Mouse (Mus musculus): Measurements from ENCODE around the gene Bloc1s4. TPM values are rescaled to one million over a fixed set of nuclear protein-coding genes. Genes with fewer than 3 reads are reported as not detected.

Bloc1s4 gene
- polyA plus RNA-seq, 1 experiment from 2014 or later: 24.9 TPM

GRCm38 (mm10) chr5:36722415-36722856 is 26.0 kb downstream of the Bloc1s4 start:
- no peaks in the 10 kb centered on the region for H3K27me3 ChIP-seq (ENCODE audit: insufficient read depth, low read length)
- no peak overlapping the region for H3K4me3 ChIP-seq (ENCODE audit: low read length)
- peaks cover 8% of the 10 kb centered on the region for H3K4me1 ChIP-seq (ENCODE audit: insufficient read depth, low read length)
- 65% methylated on average over 6 of the region's 6 CpGs for WGBS
- H3K9ac ChIP-seq (replicated peaks; ENCODE audit: low read length): no peak overlapping the region
- H3K36me3 ChIP-seq (ENCODE audit: insufficient read depth, low read length): no peaks in the 10 kb centered on the region
- ATAC-seq (ENCODE audit: low FRiP score, low TSS enrichment): no peak
- H3K4me2 ChIP-seq (replicated peaks; ENCODE audit: low read depth, low read length): no peak overlapping the region
- no peaks in the 10 kb centered on the region for H3K9me3 ChIP-seq (ENCODE audit: low read length)
- no peak overlapping the region for H3K27ac ChIP-seq (ENCODE audit: low read length)

GRCm38 (mm10) chr5:36720710-36721375 is 27.6 kb downstream of the Bloc1s4 start:
- no peak for ATAC-seq (ENCODE audit: low FRiP score, low TSS enrichment)
- H3K4me1 ChIP-seq (ENCODE audit: insufficient read depth, low read length): peaks cover 1% of the 10 kb centered on the region; the same call in 1 of the 2 replicates

DNA sequence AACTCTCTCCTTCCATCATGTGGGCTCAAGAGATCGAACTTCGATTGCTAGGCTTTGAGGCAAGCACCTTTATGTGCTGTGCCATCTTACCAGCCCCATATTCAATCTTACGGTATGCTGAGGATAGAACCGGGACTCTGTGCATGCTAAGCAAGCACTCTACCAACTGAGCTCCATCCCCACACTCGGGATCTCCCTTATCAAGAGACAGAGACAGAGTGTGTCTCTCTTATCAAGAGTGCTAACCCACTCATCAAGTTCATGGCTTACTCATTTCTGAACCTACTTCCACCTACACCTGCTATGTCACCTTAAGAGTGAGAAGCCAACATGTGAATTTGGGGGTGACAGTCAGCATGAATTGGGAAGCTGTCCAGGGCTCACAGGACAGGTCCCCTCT is 28.2 kb downstream of the Bloc1s4 start:
- 86% methylated on average over 5 of the region's 5 CpGs for WGBS
- no peak for ATAC-seq (ENCODE audit: low FRiP score, low TSS enrichment)
- H3K4me2 ChIP-seq (replicated peaks; ENCODE audit: low read depth, low read length): no peak overlapping the region
- H3K9ac ChIP-seq (replicated peaks; ENCODE audit: low read length): no peak overlapping the region
- no peaks in the 10 kb centered on the region for H3K27me3 ChIP-seq (ENCODE audit: insufficient read depth, low read length)
- H3K27ac ChIP-seq (ENCODE audit: low read length): no peak overlapping the region
- H3K9me3 ChIP-seq (ENCODE audit: low read length): no peaks in the 10 kb centered on the region
- no peaks in the 10 kb centered on the region for H3K36me3 ChIP-seq (ENCODE audit: insufficient read depth, low read length)
- H3K4me3 ChIP-seq (ENCODE audit: low read length): no peak overlapping the region
- H3K4me1 ChIP-seq (ENCODE audit: insufficient read depth, low read length): no peaks in the 10 kb centered on the region

More at GRCm38 (mm10) chr5:36720710-36721375, 27.6 kb downstream of the Bloc1s4 start:
- Histone ChIP-seq H3K27ac (ENCODE audit: low read length) (no peak overlapping the region), H3K9me3 (ENCODE audit: low read length) (no peaks in the 10 kb centered on the region), H3K36me3 (ENCODE audit: insufficient read depth, low read length) (no peaks in the 10 kb centered on the region), H3K4me3 (ENCODE audit: low read length) (no peak overlapping the region), H3K9ac (replicated peaks; ENCODE audit: low read length) (no peak overlapping the region), H3K27me3 (ENCODE audit: insufficient read depth, low read length) (no peaks in the 10 kb centered on the region), H3K4me2 (replicated peaks; ENCODE audit: low read depth, low read length) (no peak overlapping the region)
- 75% methylated on average over 5 of the region's 5 CpGs for WGBS

GRCm38 (mm10) chr5:36719601-36720000 is 28.8 kb downstream of the Bloc1s4 start:
- Histone ChIP-seq H3K9me3 (ENCODE audit: low read length) (no peaks in the 10 kb centered on the region), H3K4me3 (ENCODE audit: low read length) (no peak overlapping the region), H3K9ac (replicated peaks; ENCODE audit: low read length) (no peak overlapping the region), H3K36me3 (ENCODE audit: insufficient read depth, low read length) (no peaks in the 10 kb centered on the region), H3K4me2 (replicated peaks; ENCODE audit: low read depth, low read length) (no peak overlapping the region), H3K4me1 (ENCODE audit: insufficient read depth, low read length) (no peaks in the 10 kb centered on the region), H3K27me3 (ENCODE audit: insufficient read depth, low read length) (no peaks in the 10 kb centered on the region), H3K27ac (ENCODE audit: low read length) (no peak overlapping the region)
- no peak for ATAC-seq (ENCODE audit: low FRiP score, low TSS enrichment)
- WGBS: 89% methylated on average over 3 of the region's 3 CpGs

- H3K4me1 ChIP-seq (ENCODE audit: insufficient read depth, low read length): no peaks in the 10 kb centered on the region
- no peak overlapping the region for H3K4me3 ChIP-seq (ENCODE audit: low read length)
- no peaks in the 10 kb centered on the region for H3K27me3 ChIP-seq (ENCODE audit: insufficient read depth, low read length)
- no peak overlapping the region for H3K27ac ChIP-seq (ENCODE audit: low read length)
- H3K9ac ChIP-seq (replicated peaks; ENCODE audit: low read length): no peak overlapping the region
- no peak for ATAC-seq (ENCODE audit: low FRiP score, low TSS enrichment)
- no peak overlapping the region for H3K4me2 ChIP-seq (replicated peaks; ENCODE audit: low read depth, low read length)
- WGBS: 83% methylated on average over 5 of the region's 5 CpGs
- H3K36me3 ChIP-seq (ENCODE audit: insufficient read depth, low read length): no peaks in the 10 kb centered on the region
- no peaks in the 10 kb centered on the region for H3K9me3 ChIP-seq (ENCODE audit: low read length)
These were observed 29.3 kb downstream of the Bloc1s4 start for GRCm38 (mm10) chr5:36719135-36719534.

GRCm38 (mm10) chr5:36717889-36718288 is 30.6 kb downstream of the Bloc1s4 start:
- Histone ChIP-seq H3K9ac (replicated peaks; ENCODE audit: low read length) (no peak overlapping the region), H3K4me3 (ENCODE audit: low read length) (no peak overlapping the region), H3K4me1 (ENCODE audit: insufficient read depth, low read length) (peaks cover 6% of the 10 kb centered on the region), H3K9me3 (ENCODE audit: low read length) (no peaks in the 10 kb centered on the region), H3K27ac (ENCODE audit: low read length) (no peak overlapping the region), H3K36me3 (ENCODE audit: insufficient read depth, low read length) (no peaks in the 10 kb centered on the region), H3K4me2 (replicated peaks; ENCODE audit: low read depth, low read length) (no peak overlapping the region), H3K27me3 (ENCODE audit: insufficient read depth, low read length) (no peaks in the 10 kb centered on the region)
- no peak for ATAC-seq (ENCODE audit: low FRiP score, low TSS enrichment)
- WGBS: 71% methylated on average over 3 of the region's 3 CpGs

- no peaks in the 10 kb centered on the region for H3K9me3 ChIP-seq (ENCODE audit: low read length)
- H3K27me3 ChIP-seq (ENCODE audit: insufficient read depth, low read length): no peaks in the 10 kb centered on the region
- H3K4me3 ChIP-seq (ENCODE audit: low read length): no peak overlapping the region
- ATAC-seq (ENCODE audit: low FRiP score, low TSS enrichment): no peak
- no peak overlapping the region for H3K9ac ChIP-seq (replicated peaks; ENCODE audit: low read length)
- no peak overlapping the region for H3K27ac ChIP-seq (ENCODE audit: low read length)
- no peak overlapping the region for H3K4me2 ChIP-seq (replicated peaks; ENCODE audit: low read depth, low read length)
- peaks cover 11% of the 10 kb centered on the region for H3K4me1 ChIP-seq (ENCODE audit: insufficient read depth, low read length)
- H3K36me3 ChIP-seq (ENCODE audit: insufficient read depth, low read length): no peaks in the 10 kb centered on the region
- 51% methylated on average over 2 of the region's 2 CpGs for WGBS
These were observed 31.6 kb downstream of the Bloc1s4 start for GRCm38 (mm10) chr5:36716816-36717215.

DNA sequence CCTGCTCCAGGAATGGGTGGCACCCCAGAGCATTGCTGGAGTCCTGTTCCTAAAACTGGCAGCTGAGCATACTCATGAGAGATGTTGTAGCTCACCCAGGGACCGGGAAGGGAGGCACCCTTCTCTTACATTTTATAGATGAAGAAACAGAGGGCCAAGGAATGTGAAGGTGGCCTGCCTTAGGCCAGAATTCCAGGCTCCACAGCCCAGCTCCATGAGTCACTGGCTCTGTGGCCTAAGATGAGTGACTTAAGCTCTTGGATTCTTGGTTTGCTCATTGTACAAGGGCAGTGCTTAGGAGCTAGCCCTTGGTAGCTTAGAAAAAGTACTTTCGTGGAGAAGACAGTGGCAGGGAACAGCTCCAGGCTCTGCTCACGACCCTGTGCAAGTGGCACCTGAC is 33.6 kb downstream of the Bloc1s4 start:
- no peak overlapping the region for H3K27ac ChIP-seq (ENCODE audit: low read length)
- H3K4me2 ChIP-seq (replicated peaks; ENCODE audit: low read depth, low read length): no peak overlapping the region
- H3K4me1 ChIP-seq (ENCODE audit: insufficient read depth, low read length): peaks cover 11% of the 10 kb centered on the region
- H3K36me3 ChIP-seq (ENCODE audit: insufficient read depth, low read length): no peaks in the 10 kb centered on the region
- ATAC-seq (ENCODE audit: low FRiP score, low TSS enrichment): no peak
- no peak overlapping the region for H3K9ac ChIP-seq (replicated peaks; ENCODE audit: low read length)
- 46% methylated on average over 3 of the region's 3 CpGs for WGBS
- no peaks in the 10 kb centered on the region for H3K9me3 ChIP-seq (ENCODE audit: low read length)
- no peak overlapping the region for H3K4me3 ChIP-seq (ENCODE audit: low read length)
- H3K27me3 ChIP-seq (ENCODE audit: insufficient read depth, low read length): no peaks in the 10 kb centered on the region

DNA sequence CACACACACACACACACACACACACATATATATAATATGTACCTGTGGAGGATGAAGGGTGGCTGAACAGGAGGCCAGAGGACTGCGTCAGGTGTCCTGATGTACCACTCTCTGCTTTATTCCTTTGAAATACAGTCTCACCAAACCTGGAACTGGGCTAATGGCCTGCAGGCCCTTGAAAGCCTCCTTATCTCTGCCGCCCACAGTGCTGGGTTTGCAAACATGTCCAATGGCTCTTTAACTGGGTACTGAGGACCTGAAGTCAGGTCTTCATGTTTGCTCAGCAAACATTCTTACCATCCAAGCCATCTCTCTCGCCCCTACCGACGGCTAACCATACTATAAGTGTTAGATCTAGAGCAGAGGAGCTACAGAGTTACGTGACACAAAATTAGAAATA is 34.8 kb downstream of the Bloc1s4 start:
- H3K27me3 ChIP-seq (ENCODE audit: insufficient read depth, low read length): no peaks in the 10 kb centered on the region

More for the DNA sequence above, 34.8 kb downstream of the Bloc1s4 start:
- H3K27ac ChIP-seq (ENCODE audit: low read length): peak overlapping the region; percentile 1; the same call in 1 of the 2 replicates
- ATAC-seq (ENCODE audit: low FRiP score, low TSS enrichment): no peak; the same call in 1 of the 2 replicates
- no peaks in the 10 kb centered on the region for H3K36me3 ChIP-seq (ENCODE audit: insufficient read depth, low read length)
- no peak overlapping the region for H3K4me3 ChIP-seq (ENCODE audit: low read length)
- H3K9ac ChIP-seq (replicated peaks; ENCODE audit: low read length): no peak overlapping the region
- H3K9me3 ChIP-seq (ENCODE audit: low read length): no peaks in the 10 kb centered on the region
- H3K4me2 ChIP-seq (replicated peaks; ENCODE audit: low read depth, low read length): no peak overlapping the region
- WGBS: 83% methylated on average over 6 of the region's 6 CpGs
- peaks cover 11% of the 10 kb centered on the region for H3K4me1 ChIP-seq (ENCODE audit: insufficient read depth, low read length)
